Mouse (Mus musculus) heart, embryonic 11.5 days (tissue): ENCODE measurements around the gene Hhip. TPM values are rescaled to one million over a fixed set of nuclear protein-coding genes. Genes with fewer than 3 reads are reported as not detected.
"Not testable (repeated sequence)": the region's sequence is repeated elsewhere in the genome, so short reads cannot be mapped to it uniquely, and the experiment has no call there.

ENCODE experiments used
- ATAC-seq: fragments of 200-750 bp; cut with Nextera tagmentation; replicated peaks from 2 replicates; pipeline ENCODE4 v1.8.0; 2017; ENCODE audit warnings: moderate library complexity; ENCODE audit not compliant: insufficient number of reproducible peaks, low FRiP score, low TSS enrichment
- H3K27ac ChIP-seq: fragments of 300-500 bp; sonication (generic); 2 replicates; pipeline ENCODE4 v1.5.1; 2014; ENCODE audit warnings: mild to moderate bottlenecking, low read depth, low read length
- H3K27me3 ChIP-seq: fragments of 300-500 bp; sonication (generic); 2 replicates; pipeline ENCODE4 v1.6.1; 2014; ENCODE audit warnings: mild to moderate bottlenecking, low read length, mixed read lengths; ENCODE audit not compliant: control insufficient read depth, insufficient read depth
- H3K36me3 ChIP-seq: fragments of 300-500 bp; sonication (generic); 2 replicates; pipeline ENCODE4 v1.6.1; 2014; ENCODE audit warnings: mild to moderate bottlenecking, low read length, moderate library complexity, mixed read lengths; ENCODE audit not compliant: control insufficient read depth, insufficient read depth
- H3K4me1 ChIP-seq: fragments of 300-500 bp; sonication (generic); 2 replicates; pipeline ENCODE4 v1.6.1; 2014; ENCODE audit warnings: low read length; ENCODE audit not compliant: control insufficient read depth, insufficient read depth
- H3K4me2 ChIP-seq: fragments of 300-500 bp; sonication (generic); 2 replicates; pipeline ENCODE4 v1.6.1; 2014; ENCODE audit warnings: mild to moderate bottlenecking, moderate library complexity
- H3K4me3 ChIP-seq: fragments of 300-500 bp; sonication (generic); 2 replicates; pipeline ENCODE4 v1.5.1; 2014; ENCODE audit warnings: low read depth, low read length
- H3K9ac ChIP-seq: fragments of 300-500 bp; sonication (generic); 2 replicates; pipeline ENCODE4 v1.6.1; 2014; ENCODE audit warnings: mild to moderate bottlenecking, low read depth, low read length, moderate library complexity
- H3K9me3 ChIP-seq: fragments of 300-500 bp; sonication (generic); replicated peaks from 2 replicates; pipeline ENCODE4 v1.6.1; 2016; ENCODE audit warnings: low read length; ENCODE audit not compliant: control insufficient read depth
- WGBS: fragments of 180-500 bp; shearing (Covaris S2); extraction: QIAGEN DNeasy Blood & Tissue Kit; methylation state at CpG from one replicate; pipeline ENCODE4 v1.1.7; 2014; ENCODE audit not compliant: insufficient replicate concordance; 5-methylcytosine and 5-hydroxymethylcytosine counted together
- polyA plus RNA-seq: library from polyadenylated mRNA; unstranded; fragments of >200 nt; fragmentation: Nextera tagmentation; extraction: Ambion mirVana; gene quantifications from 2 replicates; pipeline ENCODE4 v1.2.1, GENCODE M21; 2014

The Hhip gene
- polyA plus RNA-seq, 1 experiment from 2014 or later: 1.5 TPM

DNA sequence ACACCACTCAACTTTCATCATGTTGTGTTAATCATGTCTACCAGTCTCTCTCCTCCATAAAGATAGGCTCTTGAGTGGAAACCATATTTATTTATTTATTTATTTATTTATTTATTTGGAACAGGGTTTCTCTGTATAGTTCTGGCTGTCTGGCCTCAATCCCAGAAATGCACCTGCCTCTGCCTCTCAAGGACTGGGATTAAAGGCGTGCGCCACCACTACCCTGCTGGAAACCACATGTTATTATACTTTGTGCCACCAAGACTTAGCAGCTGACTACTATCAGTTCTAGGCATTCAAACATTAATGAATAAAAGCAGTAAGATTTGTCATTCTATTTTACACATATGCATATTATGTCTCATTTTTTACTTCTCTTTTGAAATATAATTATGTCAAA, 42.0 kb downstream of the Hhip start:
- Histone ChIP-seq H3K4me2 (no peak overlapping the region), H3K9ac (no peak overlapping the region), H3K4me3 (no peak overlapping the region), H3K4me1 (no peaks in the 10 kb centered on the region), H3K27ac (no peak overlapping the region), H3K36me3 (no peaks in the 10 kb centered on the region), H3K27me3 (no peaks in the 10 kb centered on the region), H3K9me3 (no peaks in the 10 kb centered on the region)
- 86% methylated on average over 2 of the region's 2 CpGs for WGBS
- no peak for ATAC-seq

DNA sequence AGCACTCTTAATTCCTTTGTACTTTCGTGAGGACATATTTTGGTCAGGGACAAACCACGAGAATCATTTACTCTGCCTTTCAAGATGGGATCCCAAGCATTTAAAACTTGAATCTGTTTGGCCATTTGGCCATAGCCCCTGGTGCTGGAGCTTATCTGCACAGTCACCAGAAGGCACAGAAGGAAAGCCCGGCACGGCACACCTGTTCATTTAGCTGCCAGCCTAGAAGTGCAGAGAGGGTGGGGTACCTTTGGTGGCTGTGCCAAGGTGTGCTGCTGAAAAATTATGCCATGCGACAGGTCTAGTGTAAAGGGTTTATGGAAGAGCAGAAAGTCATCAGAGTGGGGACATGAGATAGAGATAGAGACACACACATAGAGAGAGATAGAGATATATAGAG, 53.4 kb downstream of the Hhip start:
- Histone ChIP-seq H3K27me3 (no peaks in the 10 kb centered on the region), H3K36me3 (no peaks in the 10 kb centered on the region), H3K4me3 (no peak overlapping the region), H3K4me2 (no peak overlapping the region), H3K27ac (no peak overlapping the region), H3K4me1 (0 out of 2 replicates have a peak, but pooled peaks cover 2% of the 10 kb centered on the region), H3K9me3 (no peaks in the 10 kb centered on the region), H3K9ac (no peak overlapping the region)
- 78% methylated on average over 5 of the region's 5 CpGs for WGBS
- no peak for ATAC-seq

DNA sequence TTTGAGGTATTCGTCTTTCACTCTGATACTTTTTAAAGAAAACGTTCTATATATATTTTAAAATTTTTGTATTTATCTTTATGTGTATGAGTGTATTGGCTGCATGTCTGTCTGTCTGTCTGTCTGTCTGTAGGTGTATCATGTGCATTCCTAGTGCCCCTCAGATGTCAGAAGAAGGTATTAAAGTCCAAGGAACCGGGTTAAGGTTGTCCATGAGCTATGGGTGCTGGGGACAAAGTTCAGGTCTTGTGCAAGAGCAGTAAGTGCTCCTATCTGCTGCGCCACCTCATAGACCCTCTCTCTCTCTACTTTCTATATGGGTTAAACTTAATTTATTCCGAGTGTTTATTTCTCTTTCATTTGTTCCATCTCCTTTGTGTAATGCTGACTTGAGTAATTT, 55.5 kb downstream of the Hhip start:
- WGBS: 84% methylated on average over 5 of the region's 5 CpGs
- no peaks in the 10 kb centered on the region for H3K27me3 ChIP-seq
- H3K9ac ChIP-seq: no peak overlapping the region
- H3K4me2 ChIP-seq: no peak overlapping the region
- no peak for ATAC-seq
- H3K4me3 ChIP-seq: no peak overlapping the region
- H3K9me3 ChIP-seq: no peaks in the 10 kb centered on the region
- 0 out of 2 replicates have a peak, but pooled peaks cover 2% of the 10 kb centered on the region for H3K4me1 ChIP-seq
- no peaks in the 10 kb centered on the region for H3K36me3 ChIP-seq
- H3K27ac ChIP-seq: no peak overlapping the region

DNA sequence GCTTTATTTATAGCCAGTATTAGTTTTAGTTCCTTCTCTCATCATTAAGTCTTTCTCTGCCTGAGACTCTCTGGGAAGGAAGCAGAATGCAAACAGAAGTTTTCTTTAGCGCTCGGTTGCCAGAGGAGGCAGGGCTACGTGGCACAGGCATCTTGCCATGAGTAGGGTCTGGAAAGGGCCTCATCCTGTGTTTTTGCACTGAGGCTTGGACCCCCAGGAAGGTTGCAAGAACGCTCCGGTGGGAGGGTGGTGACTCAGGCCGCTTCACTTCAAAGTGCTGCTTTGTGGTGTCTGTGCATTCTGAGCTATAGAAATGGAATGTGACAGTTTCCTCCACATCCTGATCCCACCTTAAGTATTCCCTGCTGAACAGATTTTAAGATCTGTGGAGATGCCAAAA, 62.7 kb downstream of the Hhip start:
- Histone ChIP-seq H3K4me1 (no peaks in the 10 kb centered on the region), H3K9me3 (no peaks in the 10 kb centered on the region), H3K36me3 (no peaks in the 10 kb centered on the region), H3K4me2 (no peak overlapping the region), H3K9ac (no peak overlapping the region), H3K27ac (no peak overlapping the region), H3K4me3 (no peak overlapping the region), H3K27me3 (no peaks in the 10 kb centered on the region)
- no peak for ATAC-seq
- WGBS: 70% methylated on average over 6 of the region's 6 CpGs

DNA sequence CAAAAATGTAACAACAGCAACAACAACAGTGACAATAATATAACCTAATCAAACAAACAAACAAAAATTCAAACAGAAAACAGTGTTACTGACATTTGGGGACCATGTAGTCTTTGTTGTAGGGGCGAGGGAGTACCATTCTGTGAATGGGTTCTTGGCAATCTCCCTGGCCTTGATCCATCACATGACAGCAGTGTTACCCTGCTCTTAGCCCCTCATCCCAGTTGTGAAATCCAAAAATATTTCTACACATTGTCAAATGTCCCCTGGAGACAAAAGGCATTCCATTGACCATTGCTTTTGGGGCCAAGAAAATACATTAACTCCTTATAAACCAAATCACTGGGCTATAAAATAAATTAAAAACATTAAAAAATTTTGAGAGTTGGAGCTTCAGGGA, 64.3 kb downstream of the Hhip start:
- H3K36me3 ChIP-seq: no peaks in the 10 kb centered on the region

DNA sequence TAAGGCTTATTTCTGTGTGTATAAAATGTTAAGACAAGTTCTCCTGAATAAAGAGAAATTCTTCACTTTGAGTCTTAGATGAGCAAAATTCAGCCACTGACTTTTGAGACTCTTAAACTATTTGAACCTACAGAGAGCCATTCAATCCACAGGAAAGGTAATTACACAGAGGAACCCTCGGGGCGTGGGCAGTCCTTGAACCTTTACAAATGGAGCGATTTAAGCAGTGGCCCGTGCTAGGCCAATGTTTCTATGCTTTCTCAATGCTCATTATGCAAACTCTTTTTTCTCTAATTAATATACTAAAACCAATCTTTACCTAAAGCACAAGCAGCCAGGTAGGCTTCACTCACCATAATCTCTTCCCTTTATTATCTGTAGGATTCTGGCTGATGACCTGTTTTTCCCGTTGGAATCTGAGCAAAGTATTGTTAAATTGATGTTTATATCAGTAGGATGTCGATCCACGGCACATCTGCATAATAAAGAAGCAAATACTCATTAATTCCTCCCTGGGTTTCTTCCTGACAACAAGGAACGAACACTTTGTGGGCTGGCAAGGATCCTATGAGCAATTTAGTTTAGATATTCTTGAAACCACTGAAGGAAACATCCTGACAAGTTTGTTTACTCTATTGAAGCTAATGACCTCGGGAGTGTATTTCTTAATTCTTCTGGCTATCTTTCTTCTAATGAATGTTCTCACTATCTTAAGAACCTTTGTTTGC, 65.5 kb downstream of the Hhip start:
- Histone ChIP-seq H3K27me3 (no peaks in the 10 kb centered on the region), H3K4me1 (no peaks in the 10 kb centered on the region), H3K4me2 (no peak overlapping the region), H3K27ac (no peak overlapping the region), H3K9me3 (no peaks in the 10 kb centered on the region), H3K4me3 (no peak overlapping the region), H3K36me3 (no peaks in the 10 kb centered on the region), H3K9ac (no peak overlapping the region)
- 63% methylated on average over 9 of the region's 9 CpGs for WGBS
- no peak for ATAC-seq

More for the DNA sequence above, 64.3 kb downstream of the Hhip start:
- ATAC-seq: no peak
- H3K27me3 ChIP-seq: no peaks in the 10 kb centered on the region
- H3K27ac ChIP-seq: no peak overlapping the region
- H3K4me1 ChIP-seq: no peaks in the 10 kb centered on the region
- H3K4me2 ChIP-seq: no peak overlapping the region
- H3K4me3 ChIP-seq: no peak overlapping the region
- no peaks in the 10 kb centered on the region for H3K9me3 ChIP-seq
- WGBS: 91% methylated on average over 1 of the region's 1 CpGs
- no peak overlapping the region for H3K9ac ChIP-seq

DNA sequence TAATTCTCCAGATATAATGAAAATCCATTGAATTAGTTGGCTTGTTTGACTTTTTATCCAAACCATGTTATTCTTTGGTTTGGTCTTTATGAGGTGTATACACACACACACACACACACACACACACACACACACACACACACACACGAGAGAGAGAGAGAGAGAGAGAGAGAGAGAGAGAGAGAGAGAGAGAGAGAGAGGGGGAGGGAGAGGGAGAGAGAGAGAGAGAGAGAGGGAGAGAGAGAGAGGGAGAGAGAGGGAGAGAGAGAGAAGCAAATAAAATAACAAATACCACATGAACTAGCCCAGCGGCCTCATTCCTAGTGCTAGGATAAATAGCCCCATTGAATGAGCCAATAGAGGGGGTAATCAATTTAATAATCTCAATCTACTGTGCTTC, 66.4 kb downstream of the Hhip start:
- H3K9ac ChIP-seq, H3K36me3 ChIP-seq, ATAC-seq, H3K9me3 ChIP-seq, H3K27ac ChIP-seq, H3K4me3 ChIP-seq, H3K4me2 ChIP-seq, H3K27me3 ChIP-seq, H3K4me1 ChIP-seq: not testable (repeated sequence)
- 88% methylated on average over 1 of the region's 2 CpGs for WGBS

DNA sequence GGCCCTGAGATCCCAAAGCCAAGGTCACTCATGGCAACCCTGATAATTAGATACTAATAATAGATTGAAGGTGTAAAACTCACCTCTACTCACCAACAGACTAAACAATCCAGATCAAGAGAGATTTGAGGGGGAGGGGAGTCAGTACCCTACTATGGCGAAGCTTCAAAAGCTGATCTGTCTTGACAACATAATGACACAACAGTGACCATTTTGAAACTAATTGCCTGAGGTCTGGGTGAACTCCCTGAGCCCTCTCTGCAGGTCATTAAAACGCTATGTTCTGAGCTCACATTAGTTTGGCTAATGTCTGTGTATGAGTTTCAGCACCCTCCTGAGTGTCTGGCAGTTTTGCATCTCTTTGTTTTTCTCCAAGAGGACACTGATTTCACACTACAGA, 72.9 kb downstream of the Hhip start:
- no peaks in the 10 kb centered on the region for H3K36me3 ChIP-seq
- no peak overlapping the region for H3K27ac ChIP-seq
- no peak overlapping the region for H3K4me2 ChIP-seq
- 68% methylated on average over 2 of the region's 2 CpGs for WGBS
- H3K4me3 ChIP-seq: no peak overlapping the region
- H3K4me1 ChIP-seq: no peaks in the 10 kb centered on the region
- no peaks in the 10 kb centered on the region for H3K9me3 ChIP-seq
- no peak overlapping the region for H3K9ac ChIP-seq
- ATAC-seq: no peak
- H3K27me3 ChIP-seq: no peaks in the 10 kb centered on the region

DNA sequence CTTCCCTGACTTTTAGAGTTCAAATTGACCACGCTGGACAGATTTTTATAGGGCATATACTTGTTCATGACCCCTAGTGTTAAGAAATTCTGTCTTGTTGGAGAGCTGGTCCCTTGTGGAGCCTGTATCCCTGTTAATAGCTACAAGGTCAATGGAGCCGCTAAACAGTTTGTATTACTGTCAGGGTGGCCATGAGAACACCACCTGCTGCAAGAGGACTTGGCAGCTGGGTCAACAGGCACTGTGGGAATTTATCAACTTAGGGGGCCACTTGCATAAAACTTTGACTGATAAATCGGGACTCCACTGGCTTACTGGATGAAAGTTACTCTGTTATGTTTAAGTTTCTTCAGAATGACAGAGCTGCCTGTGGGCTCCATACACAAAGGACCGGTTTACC, 75.7 kb downstream of the Hhip start:
- ATAC-seq: no peak
- no peak overlapping the region for H3K4me3 ChIP-seq
- no peak overlapping the region for H3K27ac ChIP-seq
- no peaks in the 10 kb centered on the region for H3K9me3 ChIP-seq
- no peaks in the 10 kb centered on the region for H3K36me3 ChIP-seq
- H3K9ac ChIP-seq: no peak overlapping the region
- H3K4me1 ChIP-seq: no peaks in the 10 kb centered on the region
- 55% methylated on average over 4 of the region's 4 CpGs for WGBS
- H3K4me2 ChIP-seq: no peak overlapping the region
- no peaks in the 10 kb centered on the region for H3K27me3 ChIP-seq
